Mouse (Mus musculus): ENCODE measurements around the gene Esam. TPM values are rescaled to one million over a fixed set of nuclear protein-coding genes. Genes with fewer than 3 reads are reported as not detected.

The Esam gene
- total and polyA plus RNA-seq, 3 experiments, result 58.5 to 81.3 (median 77.1) TPM

- Histone ChIP-seq H3K27me3 (ENCODE audit: control insufficient read depth, insufficient read depth, low read length) (no peaks in the 10 kb centered on the region), H3K4me3 (peak overlapping the region; percentile 32), H3K4me1 (ENCODE audit: control insufficient read depth, insufficient read depth, low read length) (peaks cover 6% of the 10 kb centered on the region), H3K9ac (ENCODE audit: low read depth, low read length) (peak overlapping the region; percentile 3; the same call in 1 of the 2 replicates), H3K36me3 (ENCODE audit: control insufficient read depth, insufficient read depth, low read length) (no peaks in the 10 kb centered on the region), H3K79me2 (replicated peaks; ENCODE audit: control insufficient read depth, insufficient read depth, low read length) (no peaks in the 10 kb centered on the region), H3K27ac (peak overlapping the region; percentile 70)
- intact Hi-C loops (cut with DNase I), result loop anchor here (1.0 to 2.0 kb wide), 2 partner anchors 38 to 45 kb away; partner anchors contain the start of gene Spa17
- peak; percentile 57 to 61 for DNase-seq
- 10% methylated on average over 15 of the region's 15 CpGs for WGBS
- TF ChIP-seq EP300 (IDR thresholded peaks at IDR 0.05; ENCODE audit: insufficient read depth, low read depth, low read length), result no peak; the same call in 1 of the 2 replicates
- no peak for TF ChIP-seq CTCF (IDR thresholded peaks at IDR 0.05)
- TF ChIP-seq POLR2A (IDR thresholded peaks at IDR 0.05; ENCODE audit: insufficient read depth, low read depth, low read length), result no peak
These were observed 40.2 kb downstream of the Esam start for GRCm38 (mm10) chr9:37567892-37568604.

GRCm38 (mm10) chr9:37568605-37569214, 40.8 kb downstream of the Esam start:
- no peaks in the 10 kb centered on the region for H3K79me2 ChIP-seq (replicated peaks; ENCODE audit: control insufficient read depth, insufficient read depth, low read length)
- H3K27me3 ChIP-seq (ENCODE audit: control insufficient read depth, insufficient read depth, low read length), result no peaks in the 10 kb centered on the region
- 38% methylated on average over 4 of the region's 4 CpGs for WGBS
- no peak for DNase-seq
- no peak overlapping the region; the same call in 1 of the 2 replicates for H3K4me3 ChIP-seq
- H3K4me1 ChIP-seq (ENCODE audit: control insufficient read depth, insufficient read depth, low read length), result peaks cover 6% of the 10 kb centered on the region
- intact Hi-C loops (cut with DNase I), result loop anchor here (1.0 to 2.0 kb wide), 2 partner anchors 38 to 44 kb away; partner anchors contain the start of gene Spa17
- TF ChIP-seq EP300 (IDR thresholded peaks at IDR 0.05; ENCODE audit: insufficient read depth, low read depth, low read length) (no peak), CTCF (IDR thresholded peaks at IDR 0.05) (no peak), POLR2A (IDR thresholded peaks at IDR 0.05; ENCODE audit: insufficient read depth, low read depth, low read length) (no peak)
- no peak overlapping the region for H3K9ac ChIP-seq (ENCODE audit: low read depth, low read length)
- no peaks in the 10 kb centered on the region for H3K36me3 ChIP-seq (ENCODE audit: control insufficient read depth, insufficient read depth, low read length)
- H3K27ac ChIP-seq, result peak overlapping the region; percentile 70

- WGBS, result 64% methylated on average over 2 of the region's 2 CpGs
- H3K9ac ChIP-seq (ENCODE audit: low read depth, low read length), result no peak overlapping the region
- H3K79me2 ChIP-seq (replicated peaks; ENCODE audit: control insufficient read depth, insufficient read depth, low read length), result no peaks in the 10 kb centered on the region
- no peak for DNase-seq
- H3K4me3 ChIP-seq, result no peak overlapping the region
- no peaks in the 10 kb centered on the region for H3K27me3 ChIP-seq (ENCODE audit: control insufficient read depth, insufficient read depth, low read length)
- H3K4me1 ChIP-seq (ENCODE audit: control insufficient read depth, insufficient read depth, low read length), result peaks cover 6% of the 10 kb centered on the region
- H3K36me3 ChIP-seq (ENCODE audit: control insufficient read depth, insufficient read depth, low read length), result no peaks in the 10 kb centered on the region
- intact Hi-C loops (cut with DNase I), result loop anchor here (2.0 kb wide), 1 partner anchor 43 kb away; the partner anchor contains the start of gene Spa17
- no peak for TF ChIP-seq POLR2A (IDR thresholded peaks at IDR 0.05; ENCODE audit: insufficient read depth, low read depth, low read length)
- TF ChIP-seq CTCF (IDR thresholded peaks at IDR 0.05), result no peak
- TF ChIP-seq EP300 (IDR thresholded peaks at IDR 0.05; ENCODE audit: insufficient read depth, low read depth, low read length), result no peak
- peak overlapping the region; percentile 70; the same call in 1 of the 2 replicates for H3K27ac ChIP-seq
These were observed 41.5 kb downstream of the Esam start for GRCm38 (mm10) chr9:37569231-37569835.

GRCm38 (mm10) chr9:37572204-37572876, 44.5 kb downstream of the Esam start:
- Histone ChIP-seq H3K27ac (no peak overlapping the region), H3K4me3 (no peak overlapping the region), H3K27me3 (ENCODE audit: control insufficient read depth, insufficient read depth, low read length) (no peaks in the 10 kb centered on the region), H3K79me2 (replicated peaks; ENCODE audit: control insufficient read depth, insufficient read depth, low read length) (no peaks in the 10 kb centered on the region), H3K9ac (ENCODE audit: low read depth, low read length) (no peak overlapping the region), H3K4me1 (ENCODE audit: control insufficient read depth, insufficient read depth, low read length) (peaks cover 6% of the 10 kb centered on the region), H3K36me3 (ENCODE audit: control insufficient read depth, insufficient read depth, low read length) (no peaks in the 10 kb centered on the region)
- 35% methylated on average over 3 of the region's 3 CpGs for WGBS
- intact Hi-C loops (cut with DNase I), result no loop called here
- DNase-seq, result no peak
- no peak for TF ChIP-seq POLR2A (IDR thresholded peaks at IDR 0.05; ENCODE audit: insufficient read depth, low read depth, low read length)
- TF ChIP-seq CTCF (IDR thresholded peaks at IDR 0.05), result no peak
- no peak for TF ChIP-seq EP300 (IDR thresholded peaks at IDR 0.05; ENCODE audit: insufficient read depth, low read depth, low read length)

DNA sequence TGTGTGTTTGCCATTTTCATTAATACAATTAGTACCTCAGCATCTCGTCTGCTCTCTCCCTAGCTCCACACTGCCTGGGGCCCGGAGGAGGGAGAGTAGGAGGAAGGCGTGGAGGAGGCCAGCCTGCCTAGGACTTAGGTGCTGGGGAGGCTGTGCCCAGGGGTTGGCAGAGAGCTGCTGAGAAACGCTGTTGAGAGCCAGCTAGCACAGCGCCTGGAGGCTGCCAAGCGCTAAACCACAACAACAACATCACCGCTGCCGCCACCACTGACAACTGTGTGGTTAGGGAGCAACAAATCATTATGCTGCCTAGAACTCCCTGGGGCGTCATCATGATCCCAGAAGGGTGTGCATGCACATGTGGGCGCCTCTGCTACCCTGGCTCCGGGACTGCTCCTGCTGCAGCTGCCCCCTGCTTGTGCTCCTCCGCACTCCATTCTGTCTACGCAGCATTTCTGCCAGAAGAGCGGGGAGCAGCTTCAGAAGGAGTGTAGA, 48.6 kb downstream of the Esam start:
- no peak overlapping the region for H3K27ac ChIP-seq
- no peak overlapping the region for H3K9ac ChIP-seq (ENCODE audit: low read depth, low read length)
- 43% methylated on average over 14 of the region's 14 CpGs for WGBS
- no peaks in the 10 kb centered on the region for H3K36me3 ChIP-seq (ENCODE audit: control insufficient read depth, insufficient read depth, low read length)
- no peaks in the 10 kb centered on the region for H3K79me2 ChIP-seq (replicated peaks; ENCODE audit: control insufficient read depth, insufficient read depth, low read length)
- TF ChIP-seq POLR2A (IDR thresholded peaks at IDR 0.05; ENCODE audit: insufficient read depth, low read depth, low read length) (no peak), CTCF (IDR thresholded peaks at IDR 0.05) (no peak), EP300 (IDR thresholded peaks at IDR 0.05; ENCODE audit: insufficient read depth, low read depth, low read length) (no peak)
- intact Hi-C loops (cut with DNase I), result no loop called here
- peak in 1 of 2 experiments; percentile 15 for DNase-seq
- H3K4me3 ChIP-seq, result no peak overlapping the region
- no peaks in the 10 kb centered on the region for H3K4me1 ChIP-seq (ENCODE audit: control insufficient read depth, insufficient read depth, low read length)
- no peaks in the 10 kb centered on the region for H3K27me3 ChIP-seq (ENCODE audit: control insufficient read depth, insufficient read depth, low read length)
